Mouse (Mus musculus) urinary bladder, postnatal 10 days (tissue): ENCODE data around the gene Galntl6.

ENCODE experiments used
- DNase-seq: peaks from one replicate; pipeline ENCODE4 v3.0.0; 2022; ENCODE audit warnings: low spot score

Gene Galntl6

DNA sequence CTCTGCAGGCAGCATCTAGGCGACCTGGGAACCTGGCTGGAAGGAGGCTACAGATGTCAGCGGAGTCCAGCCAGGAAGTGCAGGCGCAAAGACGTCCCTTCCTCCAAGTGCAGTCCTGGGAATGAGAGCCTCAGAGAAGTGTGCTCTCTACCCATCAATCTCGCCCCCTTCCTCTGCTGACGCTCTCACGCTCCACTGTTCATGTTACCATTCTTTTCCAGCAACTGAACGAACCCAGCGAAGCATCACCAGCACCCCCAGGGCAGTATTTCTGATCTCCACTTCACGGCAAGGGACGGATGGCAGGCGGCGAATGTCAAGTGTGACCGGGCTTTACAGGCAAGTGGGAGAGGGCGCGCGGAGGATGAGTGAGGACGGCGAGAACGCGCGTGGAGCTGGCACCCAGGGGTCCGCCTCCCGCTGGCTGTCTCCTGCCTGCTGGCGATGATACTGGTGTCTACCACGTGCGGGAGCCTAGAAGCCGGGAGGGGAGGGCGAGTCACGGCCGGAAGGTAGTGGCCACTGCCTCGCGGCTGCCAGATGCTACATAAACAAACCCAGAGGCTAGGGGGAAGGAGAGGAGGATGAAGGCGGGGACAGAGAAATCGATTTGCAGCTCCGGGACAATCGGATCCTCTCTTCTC, at the start of gene Galntl6:
TSS of gene Galntl6 (minus strand) at position 445 of the 644 bp plus-strand sequence.
- no peak for DNase-seq

DNA sequence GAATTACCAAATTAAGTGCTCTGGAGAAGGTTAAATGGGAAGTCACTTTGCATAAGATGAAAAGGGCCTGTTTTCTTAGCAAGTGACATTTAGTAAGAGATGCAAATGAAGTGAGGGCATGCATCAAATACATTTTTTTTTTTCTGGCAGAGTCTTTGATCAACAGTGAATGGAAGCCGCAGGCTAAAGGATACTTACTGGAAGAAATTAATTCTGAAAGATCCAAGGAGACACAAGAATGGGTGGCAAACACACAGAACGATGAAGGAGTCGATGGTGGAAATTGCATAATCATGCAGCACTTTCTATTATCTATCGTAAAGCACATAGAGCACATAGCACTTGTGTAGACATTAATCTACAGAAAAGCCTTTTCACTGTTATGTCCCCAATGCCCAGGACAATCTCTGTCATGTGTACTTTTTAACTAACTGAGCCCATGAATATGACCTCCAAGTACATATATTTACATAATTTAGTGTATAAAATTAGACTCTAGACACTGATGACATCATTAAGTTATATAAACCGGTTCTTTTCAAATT, 44.8 kb upstream of the Galntl6 start:
- DNase-seq = no peak

- no peak for DNase-seq
These were observed 31.3 kb upstream of the Galntl6 start for GRCm38 (mm10) chr8:58943773-58944172.

DNA sequence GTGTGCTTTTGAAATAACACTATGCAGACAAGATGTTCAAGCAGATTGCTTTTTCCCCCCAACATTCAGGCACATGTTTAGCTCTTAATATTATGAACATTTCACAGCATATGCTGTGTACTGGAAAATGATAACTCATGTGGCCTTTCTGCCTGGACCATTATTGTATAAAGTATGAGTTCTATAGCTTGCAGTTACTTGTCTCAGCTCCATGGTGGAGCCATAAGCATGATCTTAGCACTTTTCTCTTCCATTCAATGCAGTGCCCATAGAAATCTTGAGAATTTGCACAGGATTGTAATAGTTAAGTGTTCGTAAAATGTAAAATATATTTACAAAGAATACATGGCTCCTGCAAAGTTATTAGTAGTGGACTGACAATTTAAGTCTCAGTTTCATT, 18.6 kb upstream of the Galntl6 start:
- DNase-seq = no peak

- no peak for DNase-seq
These were observed 2.7 kb upstream of the Galntl6 start for GRCm38 (mm10) chr8:58915142-58915541.

- no peak for DNase-seq
These were observed 1.2 kb upstream of the Galntl6 start for GRCm38 (mm10) chr8:58913640-58913968.

DNA sequence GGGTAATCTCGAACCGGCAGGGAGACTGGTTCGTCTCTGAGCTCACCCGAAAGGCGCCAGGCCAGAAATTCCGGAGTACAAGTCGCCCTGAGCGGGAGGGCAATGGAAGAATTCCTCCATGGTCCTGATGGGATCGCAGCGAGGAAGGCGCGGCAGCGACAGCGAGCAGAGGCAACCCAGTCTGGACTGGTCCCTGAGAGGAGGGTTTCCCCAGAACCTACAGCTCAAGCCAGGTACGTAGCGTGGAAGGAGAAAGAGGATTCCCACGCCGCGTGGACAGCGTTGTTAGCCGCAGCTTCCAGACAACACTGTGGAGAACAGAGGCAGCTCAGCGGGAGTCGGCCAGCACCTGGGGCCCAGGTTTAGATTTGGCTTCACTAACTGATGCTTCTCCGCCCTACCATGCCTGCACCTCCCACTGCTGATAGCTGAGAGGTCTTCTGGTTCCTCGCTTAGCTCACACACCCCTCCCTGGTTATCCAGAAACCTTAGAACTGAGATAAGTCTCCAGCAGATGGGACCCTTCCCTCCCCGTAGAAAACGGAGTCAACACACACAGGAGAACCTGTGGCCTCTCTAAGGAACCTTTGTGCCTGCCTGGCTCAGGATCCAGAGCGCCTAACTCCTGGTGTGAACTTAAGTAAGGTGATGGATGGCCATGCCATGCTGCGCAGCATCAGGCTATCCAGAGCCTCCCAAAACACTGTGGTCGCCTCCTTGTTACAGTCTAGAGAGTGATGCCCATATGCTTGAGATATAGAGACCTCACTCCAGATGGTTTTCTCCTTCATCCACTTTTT, 600 bp upstream of the Galntl6 start:
- no peak for DNase-seq

- DNase-seq = no peak
These were observed 763 bp downstream of the Galntl6 start, which contains the start of gene BC030500 for GRCm38 (mm10) chr8:58911677-58912076. BC030500 (plus strand) TSS chr8:58911755.

GRCm38 (mm10) chr8:58904465-58904864, 8.0 kb downstream of the Galntl6 start:
- DNase-seq = no peak

DNA sequence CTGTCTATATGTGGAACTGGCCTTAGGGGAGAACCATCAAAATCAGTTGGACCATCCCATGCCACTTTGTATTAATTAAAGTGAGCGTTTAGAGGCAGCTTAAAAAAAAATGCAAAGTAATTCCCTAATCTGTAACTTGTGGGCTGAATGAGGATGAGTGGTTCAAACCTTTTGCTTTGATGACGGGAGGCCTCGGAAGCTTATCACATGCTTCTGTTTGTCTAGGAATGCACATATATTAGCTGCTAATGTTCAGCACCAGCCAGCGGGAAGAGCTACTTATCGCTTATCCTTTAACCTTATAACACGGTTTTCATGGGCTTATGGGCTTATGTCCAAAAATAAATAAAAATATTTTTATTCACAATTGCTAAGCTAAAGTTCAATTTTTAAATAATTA, 16.5 kb downstream of the Galntl6 start:
- no peak for DNase-seq

- DNase-seq = no peak
These were observed 21.8 kb downstream of the Galntl6 start for GRCm38 (mm10) chr8:58890591-58890990.

- no peak for DNase-seq
These were observed 26.0 kb downstream of the Galntl6 start for GRCm38 (mm10) chr8:58886405-58886804.

DNA sequence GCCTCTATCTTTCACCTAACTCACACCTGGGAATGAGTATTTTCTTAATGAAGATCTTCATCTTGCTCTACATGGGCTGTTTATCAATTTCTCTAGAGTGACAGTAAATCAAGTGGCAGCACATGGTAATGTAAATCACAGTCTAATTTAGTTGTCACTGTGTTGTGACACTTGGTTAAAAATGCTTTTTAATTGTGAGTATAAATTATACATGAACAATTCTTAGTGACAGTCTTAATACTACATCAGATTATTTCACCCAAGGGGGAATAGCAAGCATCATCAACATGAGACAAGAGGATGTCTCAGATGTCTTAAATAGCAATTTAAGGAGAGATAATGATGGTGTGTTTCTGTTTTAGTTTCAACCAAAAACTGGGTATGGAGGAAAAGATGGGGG, 88.1 kb downstream of the Galntl6 start:
- DNase-seq = no peak

- no peak for DNase-seq
These were observed 107.2 kb downstream of the Galntl6 start for GRCm38 (mm10) chr8:58805190-58805589.

GRCm38 (mm10) chr8:58801847-58802246, 110.6 kb downstream of the Galntl6 start:
- no peak for DNase-seq

- no peak for DNase-seq
These were observed 158.7 kb downstream of the Galntl6 start for GRCm38 (mm10) chr8:58753769-58754168.

- DNase-seq = no peak
These were observed 174.5 kb downstream of the Galntl6 start for GRCm38 (mm10) chr8:58737963-58738362.

DNA sequence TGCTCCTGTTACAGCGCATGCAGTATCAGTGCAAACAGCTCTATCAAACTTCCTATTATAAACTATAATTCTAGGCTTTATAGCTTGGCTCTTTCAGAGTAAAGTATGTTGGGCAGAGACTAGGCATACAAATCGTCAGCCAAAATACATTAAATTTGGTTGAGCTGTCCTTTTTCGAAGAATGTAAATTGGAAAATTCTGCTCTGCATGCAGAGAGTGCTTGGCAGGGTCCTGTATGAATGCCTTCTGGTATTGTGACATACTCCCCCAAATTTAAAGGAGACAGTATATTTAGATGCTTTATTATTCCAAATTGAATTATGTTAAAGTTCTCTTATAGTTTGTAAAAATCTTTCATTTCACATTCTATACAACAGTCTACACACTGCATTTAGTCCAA, 220.7 kb downstream of the Galntl6 start:
- DNase-seq = no peak

DNA sequence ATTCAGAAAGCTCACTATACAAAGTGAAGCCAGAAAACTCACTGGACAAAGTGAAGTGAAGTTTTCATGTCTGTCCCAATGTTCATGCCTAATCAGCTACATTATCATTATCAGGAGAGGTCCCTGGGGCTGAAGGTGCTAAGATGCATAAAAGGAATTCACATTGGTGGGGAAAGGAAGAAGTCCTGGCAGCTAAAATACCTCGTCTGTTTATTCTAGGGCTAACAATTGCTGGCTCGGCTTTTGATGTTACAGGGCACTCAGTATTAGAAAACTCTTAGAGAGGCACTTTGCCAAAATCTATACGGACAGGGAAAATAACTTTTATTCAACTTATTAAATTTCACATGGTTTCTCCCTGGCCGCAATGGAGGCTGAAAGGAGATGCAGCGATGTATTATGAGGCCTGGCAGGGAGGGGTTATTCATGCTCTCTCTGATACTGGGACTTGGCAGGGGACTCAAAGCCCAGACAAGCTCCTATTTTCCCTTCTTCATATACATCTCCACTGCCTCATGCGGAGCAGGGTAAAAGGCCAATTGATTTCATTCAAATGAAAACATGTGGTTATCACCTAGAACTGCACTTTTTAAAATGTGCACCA, 234.5 kb downstream of the Galntl6 start:
- DNase-seq = no peak

DNA sequence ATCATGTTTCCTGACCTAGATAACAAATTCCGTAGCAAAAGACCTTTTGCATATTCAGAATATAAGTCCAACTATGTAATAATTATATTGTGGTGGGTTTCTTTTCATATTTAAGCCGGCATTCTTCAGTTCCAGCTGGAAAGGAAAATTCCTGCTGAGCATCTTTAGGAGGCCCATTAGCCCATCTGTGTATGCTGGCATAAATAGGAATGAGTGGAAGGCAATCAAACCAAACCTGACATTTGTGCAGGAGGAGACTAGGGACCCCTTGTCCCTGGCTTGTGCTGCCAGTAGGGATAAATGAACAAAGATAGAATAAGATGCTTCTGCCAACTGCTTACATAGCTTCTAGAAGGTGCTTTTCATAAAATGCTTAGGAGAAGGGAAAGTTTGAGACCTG, 243.4 kb downstream of the Galntl6 start:
- DNase-seq = no peak

DNA sequence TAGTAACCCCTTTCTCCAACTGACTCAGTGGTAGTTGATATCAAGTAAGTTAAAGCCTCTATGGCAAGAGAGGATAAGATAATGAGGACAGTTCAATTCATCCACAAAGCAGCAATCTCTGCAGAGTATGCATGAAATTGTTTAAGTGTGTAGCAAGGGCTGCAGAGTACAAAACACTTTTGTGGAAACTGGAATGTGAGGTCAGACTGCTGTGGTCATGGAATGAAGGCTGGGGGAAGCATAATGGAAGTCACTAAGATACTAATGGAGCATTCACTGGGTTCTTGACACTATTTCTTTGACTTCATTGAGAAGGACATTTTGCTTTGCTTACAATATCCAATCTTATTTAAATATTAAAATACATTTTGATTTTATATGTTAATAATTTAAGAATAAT, 252.4 kb downstream of the Galntl6 start:
- DNase-seq = no peak

- DNase-seq = no peak
These were observed 256.8 kb downstream of the Galntl6 start for GRCm38 (mm10) chr8:58655631-58656030.

DNA sequence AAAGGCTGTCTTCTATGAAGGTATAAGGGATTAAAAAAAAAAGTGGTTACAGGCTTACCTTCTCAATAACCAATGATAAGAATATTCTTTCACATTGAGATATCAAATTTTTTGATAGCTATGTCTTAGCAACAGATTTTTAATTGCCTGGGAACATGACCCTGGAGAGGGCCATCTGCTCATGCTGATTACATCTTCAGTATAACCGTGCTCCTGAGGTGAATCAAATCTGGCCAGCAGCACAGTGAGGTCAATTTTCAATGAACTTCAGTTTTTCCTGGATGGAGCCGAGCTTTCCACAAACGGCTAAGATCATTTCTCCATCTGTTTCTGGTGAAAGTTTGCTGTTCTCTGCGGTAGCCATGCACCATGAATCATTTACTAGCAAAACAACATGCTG, 306.0 kb downstream of the Galntl6 start:
- DNase-seq = no peak
